Mouse (Mus musculus) left cerebral cortex, adult 9 months (tissue): ENCODE measurements at regions not wholly inside any gene's neighbourhood (a gene's known extent, or its start where the extent isn't known, plus 50 kb on each side); places are given as distances from the start of the nearest gene placed in this dataset.

Experiments used
- DNase-seq, 2 experiments: peaks; one replicate each; pipeline ENCODE4 v3.0.0; 2022; ENCODE audit warnings: low spot score in 2 of 2

- DNase-seq, result no peak
Measured at GRCm38 (mm10) chr2:77358176-77358575, 77.8 kb upstream of the Sestd1 start.

- no peak for DNase-seq
Measured at GRCm38 (mm10) chr2:77356798-77357197, 76.4 kb upstream of the Sestd1 start.

DNA sequence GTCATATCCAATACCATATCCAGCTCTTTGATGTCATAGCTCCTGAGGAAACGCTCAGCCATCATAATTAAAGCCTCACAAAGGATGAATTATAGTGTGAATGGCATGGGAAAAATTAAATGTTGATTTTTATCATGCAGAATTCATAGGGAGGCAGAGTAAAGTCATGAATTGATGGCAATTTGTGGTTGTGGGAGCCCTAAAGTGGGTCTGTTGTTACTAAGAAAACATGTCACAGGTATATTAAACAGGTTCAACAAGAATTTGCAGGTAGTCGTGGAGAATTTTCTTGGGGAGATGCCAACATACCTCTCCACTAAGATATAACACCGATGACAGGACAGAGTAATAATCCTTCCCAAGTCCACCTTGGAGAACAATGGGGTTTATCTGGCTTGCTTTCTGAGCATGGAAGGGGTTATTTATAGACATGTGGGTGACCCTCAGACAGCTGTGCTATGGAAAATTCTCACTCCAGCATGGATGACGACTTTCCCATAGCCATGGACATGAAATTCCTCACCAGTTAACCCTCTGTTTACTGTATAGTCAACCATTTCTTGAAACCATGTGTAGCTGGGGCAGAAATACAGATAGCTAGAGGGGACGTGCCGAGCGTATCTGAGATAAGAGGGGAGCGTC, 71.7 kb upstream of the Sestd1 start:
- no peak for DNase-seq

DNA sequence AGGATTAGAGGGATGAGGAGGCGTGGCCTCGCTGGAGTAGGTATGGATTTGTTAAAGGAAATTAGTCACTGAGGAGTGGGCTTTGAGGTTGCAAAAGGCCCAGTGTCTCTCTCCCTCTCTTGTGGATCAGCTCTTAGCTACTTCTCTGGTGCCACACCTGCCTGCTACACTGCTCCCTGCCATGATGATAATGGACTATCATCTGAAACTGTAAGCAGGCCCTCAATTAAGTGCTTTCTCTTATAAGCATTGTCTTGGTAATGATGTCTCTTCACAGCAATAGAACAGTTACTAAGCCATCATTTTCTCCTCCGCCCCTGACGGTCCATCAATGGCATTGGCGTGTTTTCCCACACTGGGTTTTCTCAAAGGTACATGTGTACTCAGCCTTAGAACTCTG, 66.6 kb upstream of the Sestd1 start:
- DNase-seq, result no peak

- no peak for DNase-seq
Measured at GRCm38 (mm10) chr2:77343736-77344440, 63.5 kb upstream of the Sestd1 start.

DNA sequence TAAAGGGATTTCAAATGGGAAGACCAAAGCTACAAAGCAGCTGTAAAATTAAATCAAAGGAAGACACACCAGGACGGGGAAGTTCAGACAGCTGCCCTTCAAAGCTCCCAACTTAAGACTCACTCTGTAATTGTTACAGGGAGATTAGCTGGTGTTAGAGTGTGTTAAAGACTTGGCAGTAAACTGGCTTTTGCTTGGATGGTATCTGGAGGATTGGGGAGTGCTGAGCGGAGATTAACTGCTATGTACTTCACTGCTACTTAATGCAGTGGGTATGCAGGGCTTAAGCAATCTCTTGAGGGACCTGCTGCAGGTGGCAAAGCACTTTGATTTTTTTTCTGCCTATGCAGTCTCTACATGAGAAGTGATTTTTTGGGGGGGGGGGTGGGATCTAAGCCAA, 62.0 kb upstream of the Sestd1 start:
- no peak for DNase-seq

DNA sequence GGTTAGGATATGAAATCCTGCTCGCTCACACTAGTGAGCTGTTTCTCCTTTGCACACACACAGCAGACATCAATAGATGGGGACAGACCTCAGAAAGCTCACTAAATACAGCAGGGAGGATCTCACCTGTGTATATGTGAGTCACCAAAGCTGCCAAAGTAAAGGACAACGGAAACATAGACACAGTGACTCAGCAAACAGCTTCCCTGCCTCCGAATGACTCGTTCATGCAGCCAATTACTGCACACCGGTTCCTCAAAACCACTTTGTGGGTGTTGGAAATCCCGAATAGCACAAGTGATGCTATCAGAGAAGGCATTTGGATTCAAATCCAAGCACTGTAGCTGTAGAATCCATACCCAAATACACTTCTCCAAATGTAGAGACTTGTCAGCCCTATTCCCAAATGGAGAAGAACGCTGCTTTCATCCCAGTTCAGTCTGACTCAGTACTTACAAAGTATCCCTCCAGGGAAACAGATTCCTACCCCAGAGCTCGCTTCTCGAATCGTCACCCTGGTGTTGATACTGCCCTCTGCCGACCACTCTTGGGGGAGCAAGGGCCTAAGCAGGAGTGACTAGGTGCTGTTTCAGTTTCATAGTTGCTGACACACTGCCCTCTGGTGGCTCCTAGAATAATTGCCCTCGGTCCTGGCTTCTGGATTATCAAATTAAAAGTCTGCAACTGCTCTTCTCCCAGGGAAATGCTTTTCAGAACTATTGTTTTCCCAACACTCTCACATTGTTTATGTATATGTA, 61.4 kb upstream of the Sestd1 start:
- peak; percentile 77 to 98 for DNase-seq

GRCm38 (mm10) chr2:77340076-77340475, 59.7 kb upstream of the Sestd1 start:
- DNase-seq, result no peak

- DNase-seq, result no peak
Measured at GRCm38 (mm10) chr2:77337786-77338406, 57.5 kb upstream of the Sestd1 start.

- no peak for DNase-seq
Measured at GRCm38 (mm10) chr2:77337318-77337717, 56.9 kb upstream of the Sestd1 start.

DNA sequence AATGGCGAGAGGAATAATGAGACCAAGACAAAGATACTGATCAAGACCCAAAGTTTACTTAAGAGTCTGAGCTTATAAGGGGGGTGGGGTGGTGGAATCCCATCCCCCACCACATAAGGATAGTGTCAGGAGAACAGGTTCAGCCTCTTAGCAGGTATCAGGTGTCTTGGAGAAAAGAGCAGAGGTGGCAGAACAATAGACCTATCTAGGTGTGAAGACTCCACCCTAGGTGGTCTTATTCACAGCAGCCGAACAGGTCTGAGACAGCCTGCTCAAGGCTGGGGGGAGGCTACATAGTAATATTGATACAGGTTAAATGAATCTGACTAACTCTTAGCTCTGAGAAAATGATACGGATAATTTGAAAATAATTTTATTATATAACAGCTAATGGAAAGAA, 56.4 kb upstream of the Sestd1 start:
- no peak for DNase-seq

DNA sequence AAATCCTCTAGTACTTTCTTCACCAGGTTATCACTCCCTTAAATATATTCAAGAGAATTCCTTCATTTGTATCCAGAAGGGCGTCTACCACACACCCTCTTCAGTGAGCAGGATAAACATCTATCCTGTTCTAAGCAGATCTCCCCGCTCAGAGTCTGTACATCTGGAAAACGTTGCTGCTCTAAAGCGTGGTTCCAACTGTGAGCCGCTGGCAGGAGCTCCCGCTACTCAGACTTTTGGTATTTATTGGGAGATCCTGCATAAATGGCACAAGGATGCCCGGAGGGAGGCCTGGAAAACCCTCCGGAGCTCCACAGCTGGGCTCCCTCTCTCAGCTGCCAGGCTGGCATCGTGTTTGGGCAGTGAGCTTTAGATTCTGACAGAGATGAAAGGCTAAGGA, 54.3 kb upstream of the Sestd1 start:
- DNase-seq, result no peak

DNA sequence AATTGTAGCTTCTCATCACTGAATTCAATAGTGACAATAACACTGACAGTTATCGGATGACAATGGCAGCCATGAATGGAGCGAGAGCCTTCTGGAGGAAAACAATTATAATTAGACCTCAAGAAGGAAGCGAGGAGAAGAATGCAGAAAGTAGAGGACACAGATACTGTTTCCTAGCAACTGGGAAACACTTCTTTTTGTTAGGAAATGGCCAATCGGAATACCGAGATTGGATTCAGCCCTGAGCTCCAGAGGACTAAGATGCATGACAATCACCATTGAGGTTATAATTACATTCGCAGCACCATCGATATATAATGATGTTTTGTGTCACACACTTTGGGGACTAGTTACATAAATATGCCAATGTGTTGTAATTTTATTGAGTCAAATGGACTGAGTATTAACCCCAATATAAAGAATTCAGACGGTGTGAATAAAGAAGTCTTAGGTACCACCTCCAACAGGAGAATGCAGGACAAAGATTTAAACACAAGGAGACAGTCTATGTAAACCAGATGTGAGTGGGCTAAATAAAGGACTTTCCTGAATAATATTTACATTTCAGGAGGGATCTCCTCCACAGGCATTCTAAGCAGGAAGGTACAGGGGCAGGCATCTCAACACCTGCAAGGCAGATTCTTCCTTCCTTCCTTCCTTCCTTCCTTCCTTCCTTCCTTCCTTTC, 53.1 kb upstream of the Sestd1 start:
- DNase-seq, result no peak
